Mouse (Mus musculus) heart, embryonic 12.5 days (tissue): ENCODE measurements around the gene Fuca1. TPM values are rescaled to one million over a fixed set of nuclear protein-coding genes. Genes with fewer than 3 reads are reported as not detected.

Experiments
- ATAC-seq: fragments of 200-750 bp; cut with Nextera tagmentation; 2 replicates; pipeline ENCODE4 v1.8.0; 2017; ENCODE audit warnings: moderate TSS enrichment, moderate library complexity; ENCODE audit not compliant: insufficient number of reproducible peaks, low FRiP score
- H3K27ac ChIP-seq: fragments of 300-500 bp; sonication (generic); 2 replicates; pipeline ENCODE4 v1.5.1; 2016; ENCODE audit warnings: mild to moderate bottlenecking, moderate library complexity; ENCODE audit not compliant: poor library complexity, severe bottlenecking
- H3K27me3 ChIP-seq: fragments of 300-500 bp; sonication (generic); replicated peaks from 2 replicates; pipeline ENCODE4 v1.6.1; 2016; ENCODE audit warnings: mild to moderate bottlenecking, moderate library complexity
- H3K36me3 ChIP-seq: fragments of 300-500 bp; sonication (generic); 2 replicates; pipeline ENCODE4 v1.6.1; 2016; ENCODE audit warnings: mild to moderate bottlenecking, moderate library complexity
- H3K4me1 ChIP-seq: fragments of 300-500 bp; sonication (generic); replicated peaks from 2 replicates; pipeline ENCODE4 v1.6.1; 2016; ENCODE audit warnings: mild to moderate bottlenecking
- H3K4me2 ChIP-seq: fragments of 300-500 bp; sonication (generic); 2 replicates; pipeline ENCODE4 v1.6.1; 2016; ENCODE audit warnings: mild to moderate bottlenecking, moderate library complexity
- H3K4me3 ChIP-seq: fragments of 300-500 bp; sonication (generic); 2 replicates; pipeline ENCODE4 v1.5.1; 2016; ENCODE audit warnings: mild to moderate bottlenecking
- H3K9ac ChIP-seq: fragments of 300-500 bp; sonication (generic); 2 replicates; pipeline ENCODE4 v1.6.1; 2016; ENCODE audit warnings: mild to moderate bottlenecking, moderate library complexity
- H3K9me3 ChIP-seq: fragments of 300-500 bp; sonication (generic); replicated peaks from 2 replicates; pipeline ENCODE4 v1.6.1; 2016; ENCODE audit warnings: mild to moderate bottlenecking, moderate library complexity
- WGBS: fragments of 180-500 bp; shearing (Covaris S2); methylation state at CpG from one replicate; pipeline ENCODE4 v1.1.7; 2016; 5-methylcytosine and 5-hydroxymethylcytosine counted together
- polyA plus RNA-seq: library from polyadenylated mRNA; unstranded; fragments of >200 nt; fragmentation: Nextera tagmentation; extraction: Ambion mirVana; gene quantifications from 2 replicates; pipeline ENCODE4 v1.2.1, GENCODE M21; 2016

The Fuca1 gene
- polyA plus RNA-seq, 1 experiment from 2014 or later: 36.4 TPM

DNA sequence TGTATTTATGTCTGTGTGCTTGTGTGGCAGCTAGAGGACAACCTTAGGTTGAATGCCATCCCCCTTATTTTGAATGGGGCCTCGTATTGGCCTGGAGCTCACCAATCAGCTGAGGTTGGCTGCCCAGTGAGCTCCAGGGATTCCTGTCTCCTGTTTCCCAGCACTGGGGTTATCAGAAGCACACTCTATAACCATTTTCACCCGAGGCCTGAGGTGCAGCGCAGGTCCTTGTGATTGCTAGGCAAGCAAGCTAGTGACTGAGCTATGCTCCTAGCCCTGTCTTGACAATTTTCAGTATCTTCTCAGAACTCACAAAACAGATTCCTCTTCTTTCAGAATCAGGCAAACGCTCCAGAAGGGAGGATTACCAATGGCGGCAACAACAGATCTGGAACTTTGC lies 64.0 kb downstream of the Fuca1 start:
- no peak for ATAC-seq
- Histone ChIP-seq H3K9ac (no peak overlapping the region), H3K4me2 (peak overlapping the region; percentile 12), H3K36me3 (peaks cover 43% of the 10 kb centered on the region), H3K27me3 (no peaks in the 10 kb centered on the region), H3K4me3 (no peak overlapping the region), H3K4me1 (peaks cover 26% of the 10 kb centered on the region), H3K27ac (no peak overlapping the region), H3K9me3 (no peaks in the 10 kb centered on the region)
- 75% methylated on average over 5 of the region's 5 CpGs for WGBS

DNA sequence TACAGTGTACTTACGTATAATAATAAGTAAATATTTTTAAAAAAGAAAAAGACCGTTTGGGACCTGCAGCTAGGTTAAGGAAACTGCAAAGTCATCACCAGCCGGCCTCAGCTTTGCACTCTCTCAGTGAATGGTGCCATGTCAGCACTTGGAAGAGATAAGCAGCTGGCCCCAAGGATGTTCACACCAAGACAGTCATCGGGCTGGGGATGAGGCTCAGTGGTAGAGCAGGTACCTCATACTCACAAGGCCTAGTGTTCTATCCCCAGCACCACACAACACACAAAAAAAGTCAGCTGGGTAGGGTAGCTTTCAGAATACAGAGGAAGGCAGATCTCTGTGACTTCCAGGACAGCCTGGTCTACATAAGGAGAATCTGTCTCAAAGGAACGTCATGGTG lies 64.7 kb downstream of the Fuca1 start:
- Histone ChIP-seq H3K27me3 (no peaks in the 10 kb centered on the region), H3K4me3 (peak overlapping the region; percentile 87; the same call in 1 of the 2 replicates), H3K4me2 (peak overlapping the region; percentile 87; the same call in 1 of the 2 replicates), H3K36me3 (peaks cover 43% of the 10 kb centered on the region), H3K9ac (no peak overlapping the region), H3K9me3 (no peaks in the 10 kb centered on the region), H3K4me1 (peaks cover 26% of the 10 kb centered on the region), H3K27ac (no peak overlapping the region; the same call in 1 of the 2 replicates)
- peak; percentile 85 for ATAC-seq
- WGBS: 82% methylated on average over 5 of the region's 5 CpGs

DNA sequence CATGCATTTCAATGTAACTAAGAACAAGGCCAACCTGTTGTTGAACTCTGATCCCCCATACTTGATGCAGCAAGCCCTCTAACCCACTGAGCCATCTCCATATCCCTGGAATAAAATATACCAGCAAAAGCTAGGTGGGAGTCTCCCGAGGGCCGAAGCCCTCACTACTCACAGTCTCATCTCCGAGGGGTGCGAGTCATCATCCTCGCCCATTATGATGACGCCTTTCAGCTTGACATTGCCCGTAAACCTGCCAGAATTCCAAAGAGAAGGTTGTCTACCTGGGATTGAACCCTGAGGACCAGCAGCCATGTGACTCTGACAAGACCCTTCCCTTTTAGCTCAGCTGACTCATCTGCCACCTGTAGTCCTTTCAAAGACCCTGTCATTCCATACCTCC lies 65.2 kb downstream of the Fuca1 start:
- peak overlapping the region; percentile 99 for H3K9ac ChIP-seq
- H3K27me3 ChIP-seq: no peaks in the 10 kb centered on the region
- 82% methylated on average over 7 of the region's 7 CpGs for WGBS
- H3K4me3 ChIP-seq: peak overlapping the region; percentile 87
- H3K4me2 ChIP-seq: peak overlapping the region; percentile 87
- H3K4me1 ChIP-seq: peaks cover 26% of the 10 kb centered on the region
- H3K9me3 ChIP-seq: no peaks in the 10 kb centered on the region
- no peak overlapping the region for H3K27ac ChIP-seq
- peaks cover 42% of the 10 kb centered on the region for H3K36me3 ChIP-seq
- ATAC-seq: no peak

DNA sequence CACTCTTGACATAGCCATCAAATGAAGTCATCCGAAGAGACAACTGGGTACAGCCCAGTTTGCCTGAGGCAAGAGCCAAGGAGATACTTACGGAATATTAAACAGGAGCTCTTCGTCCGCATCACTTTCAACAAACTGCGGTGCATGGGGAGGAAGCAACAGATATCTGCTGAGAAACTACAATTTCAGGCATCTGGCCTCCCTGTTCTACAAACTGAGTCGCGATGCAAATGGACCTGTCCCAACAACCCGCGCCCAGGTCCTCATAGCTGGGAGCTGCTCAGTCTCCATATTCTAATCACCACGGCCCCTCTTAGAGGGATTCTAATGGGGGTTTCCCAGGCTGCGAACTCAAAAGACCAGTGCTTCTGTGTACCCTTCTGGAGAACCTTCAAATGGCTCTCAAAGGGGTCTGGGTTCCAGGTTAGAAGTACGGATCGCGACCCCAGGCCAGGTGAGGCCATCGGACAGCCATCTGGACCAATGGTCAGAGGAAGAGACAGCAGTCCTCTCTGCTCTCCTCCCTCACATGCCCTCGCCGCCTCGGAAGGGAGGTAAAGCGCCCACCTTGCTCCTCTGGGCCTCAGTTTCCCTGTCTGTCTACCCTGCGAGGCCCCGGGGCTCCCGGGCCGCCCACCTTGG lies 65.9 kb downstream of the Fuca1 start:
- Histone ChIP-seq H3K9me3 (0 out of 2 replicates have a peak, but pooled peaks cover under 1% of the 10 kb centered on the region), H3K9ac (peak overlapping the region; percentile 99), H3K27ac (peak overlapping the region; percentile 90), H3K4me1 (peaks cover 26% of the 10 kb centered on the region), H3K36me3 (peaks cover 39% of the 10 kb centered on the region), H3K4me2 (peak overlapping the region; percentile 87), H3K27me3 (no peaks in the 10 kb centered on the region), H3K4me3 (peak overlapping the region; percentile 87)
- WGBS: 7% methylated on average over 23 of the region's 23 CpGs
- no peak; the same call in 1 of the 2 replicates for ATAC-seq

DNA sequence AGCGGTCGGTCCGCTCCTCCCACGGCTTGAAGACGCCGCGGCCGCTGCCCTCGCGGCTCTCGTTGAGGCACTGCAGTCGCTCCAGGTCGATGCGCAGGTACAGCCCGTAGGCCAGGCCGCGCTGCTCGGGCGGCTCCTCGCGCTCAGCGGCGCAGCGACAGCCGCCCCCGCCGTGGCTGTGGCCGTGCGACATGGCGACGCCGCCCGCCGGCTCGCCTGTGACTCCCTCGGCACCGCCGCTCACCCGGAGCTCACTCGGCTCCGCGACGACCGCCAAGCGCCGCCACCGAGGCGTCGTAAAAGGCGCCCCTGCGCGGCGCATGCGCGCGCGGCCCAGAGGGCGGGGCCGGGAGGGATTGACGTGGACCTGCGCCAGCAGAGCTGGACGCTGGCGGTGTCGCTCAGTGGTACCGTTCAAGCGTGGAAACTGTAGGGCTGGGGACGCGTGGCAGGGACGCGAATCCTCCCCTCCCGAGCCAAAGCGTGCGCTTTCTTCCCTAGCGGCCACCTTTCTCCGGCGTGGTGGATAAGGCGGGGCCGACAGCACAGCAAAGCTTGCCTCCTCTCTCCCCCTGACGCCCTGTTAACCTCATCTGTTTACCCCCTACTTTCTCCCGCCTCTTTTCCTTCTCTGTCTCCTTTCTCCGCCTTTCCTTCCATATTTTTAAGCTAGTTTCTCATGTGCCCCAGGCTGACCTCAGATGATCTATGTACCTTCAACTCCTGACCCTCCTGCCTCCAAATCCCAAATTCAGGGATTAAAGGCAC lies 66.6 kb downstream of the Fuca1 start, which contains the start of gene Pithd1:
Gene Pithd1, minus strand, starts transcription at position 322 of the 768 bp plus-strand sequence.
- WGBS: under 1% methylated on average over 81 of the region's 81 CpGs
- Histone ChIP-seq H3K36me3 (peaks cover 32% of the 10 kb centered on the region), H3K4me3 (peak within 1 kb of the TSS; percentile 87), H3K4me1 (peaks cover 26% of the 10 kb centered on the region), H3K9ac (peak within 1 kb of the TSS; percentile 99), H3K27ac (peak within 1 kb of the TSS; percentile 90), H3K9me3 (0 out of 2 replicates have a peak, but pooled peaks cover 4% of the 10 kb centered on the region), H3K27me3 (no peaks in the 10 kb centered on the region), H3K4me2 (peak within 1 kb of the TSS; percentile 87)
- ATAC-seq: peak; percentile 89

DNA sequence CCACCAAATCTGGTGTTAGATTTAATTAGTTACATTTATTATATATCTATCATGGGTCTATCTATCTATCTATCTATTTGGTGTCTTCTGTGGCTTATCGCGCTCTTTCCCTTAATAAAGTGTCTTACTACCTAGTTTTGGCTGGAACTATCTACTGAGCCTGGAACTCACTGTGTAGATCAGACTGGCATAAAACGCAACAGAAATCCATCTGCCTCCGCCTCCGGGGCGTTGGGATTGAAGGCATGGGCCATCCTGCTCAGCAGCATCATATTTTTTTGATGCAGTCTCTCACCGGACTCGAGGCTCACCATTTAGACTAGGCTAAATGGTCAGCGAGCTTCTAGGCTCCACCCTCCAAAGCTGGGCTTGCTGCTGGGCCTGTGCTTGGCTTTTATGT lies 67.2 kb downstream of the Fuca1 start:
- Histone ChIP-seq H3K9ac (peak overlapping the region; percentile 99), H3K27ac (peak overlapping the region; percentile 90; the same call in 1 of the 2 replicates)
- ATAC-seq: no peak

More for the DNA sequence above, 67.2 kb downstream of the Fuca1 start:
- Histone ChIP-seq H3K4me3 (peak overlapping the region; percentile 87), H3K4me2 (peak overlapping the region; percentile 87), H3K36me3 (peaks cover 28% of the 10 kb centered on the region), H3K9me3 (0 out of 2 replicates have a peak, but pooled peaks cover 4% of the 10 kb centered on the region), H3K4me1 (peaks cover 26% of the 10 kb centered on the region), H3K27me3 (no peaks in the 10 kb centered on the region)
- 66% methylated on average over 9 of the region's 9 CpGs for WGBS

Other genes starting within 250 kb of the Fuca1 start
- gene Ifnlr1, start 234.4 kb upstream of the Fuca1 start, polyA plus RNA-seq: 0.28 and 0.69 TPM in 2 replicates
- gene Il22ra1, start 192.6 kb upstream of the Fuca1 start, polyA plus RNA-seq: not detected in 2 replicates
- gene Myom3, start 161.0 kb upstream of the Fuca1 start, polyA plus RNA-seq: 0.08 and 0.17 TPM in 2 replicates
- gene Srsf10, start 65.0 kb upstream of the Fuca1 start, polyA plus RNA-seq: 178 and 189 TPM in 2 replicates
- gene Pnrc2, start 46.9 kb upstream of the Fuca1 start, polyA plus RNA-seq: 124 and 131 TPM in 2 replicates
- 0.46 and 0.70 TPM in 2 replicates for gene Cnr2, start 25.3 kb upstream of the Fuca1 start, polyA plus RNA-seq
- gene Hmgcl, start 25.7 kb downstream of the Fuca1 start, polyA plus RNA-seq: 70.4 and 74.5 TPM in 2 replicates
- 27.6 and 28.8 TPM in 2 replicates for gene Gale, start 43.0 kb downstream of the Fuca1 start, polyA plus RNA-seq
- gene Lypla2, start 51.9 kb downstream of the Fuca1 start, polyA plus RNA-seq: 73.0 and 77.4 TPM in 2 replicates
- gene Pithd1, start 66.5 kb downstream of the Fuca1 start, polyA plus RNA-seq: 47.2 and 49.1 TPM in 2 replicates
- 35.3 and 36.8 TPM in 2 replicates for gene Eloa, start 101.0 kb downstream of the Fuca1 start, polyA plus RNA-seq
- 257 and 262 TPM in 2 replicates for gene Rpl11, start 132.7 kb downstream of the Fuca1 start, polyA plus RNA-seq
- 320 and 321 TPM in 2 replicates for gene Id3, start 222.8 kb downstream of the Fuca1 start, polyA plus RNA-seq